Mouse (Mus musculus) left cerebral cortex, postnatal 14 days (tissue): Measurements from ENCODE around the gene Rab9b. TPM values are rescaled to one million over a fixed set of nuclear protein-coding genes. Genes with fewer than 3 reads are reported as not detected.

ENCODE experiments used
- DNase-seq, 2 experiments: peaks; one replicate each; pipeline ENCODE4 v3.0.0; 2021 to 2022; ENCODE audit warnings: low spot score in 2 of 2, mixed read lengths in 1 of 2
- intact Hi-C: fragments of 180-260 bp; cut with DNase I; formaldehyde crosslinking; loops from one replicate; pipeline ENCODE4 v1.15.1; 2025
- long read RNA-seq, 2 experiments: library from polyadenylated mRNA; stranded (forward); transcript quantifications; one replicate each; pipeline ENCODE4 v2.0.0; 2021
- total RNA-seq, 2 experiments: library from RNA; stranded (reverse); gene quantifications; 2 replicates each; pipeline ENCODE4 v1.2.3; 2021

The Rab9b gene
- total RNA-seq = 10 to 100 TPM; 14.9 to 19.7 TPM
- long read RNA-seq, experiment 1, transcript Rab9b-201 (3 exons, 3,980 nt) = major isoform, 34 of 37 reads
- long read RNA-seq, experiment 1, partial matches to known transcripts = 0 of 37 reads
- long read RNA-seq, experiment 1, other reads (novel, unspliced or antisense) = 3 of 37 reads
- long read RNA-seq, experiment 2, transcript Rab9b-201 (3 exons, 3,980 nt) = major isoform, 25 of 29 reads
- long read RNA-seq, experiment 2, partial matches to known transcripts = 3 of 29 reads
- long read RNA-seq, experiment 2, other reads (novel, unspliced or antisense) = 1 of 29 reads

DNA sequence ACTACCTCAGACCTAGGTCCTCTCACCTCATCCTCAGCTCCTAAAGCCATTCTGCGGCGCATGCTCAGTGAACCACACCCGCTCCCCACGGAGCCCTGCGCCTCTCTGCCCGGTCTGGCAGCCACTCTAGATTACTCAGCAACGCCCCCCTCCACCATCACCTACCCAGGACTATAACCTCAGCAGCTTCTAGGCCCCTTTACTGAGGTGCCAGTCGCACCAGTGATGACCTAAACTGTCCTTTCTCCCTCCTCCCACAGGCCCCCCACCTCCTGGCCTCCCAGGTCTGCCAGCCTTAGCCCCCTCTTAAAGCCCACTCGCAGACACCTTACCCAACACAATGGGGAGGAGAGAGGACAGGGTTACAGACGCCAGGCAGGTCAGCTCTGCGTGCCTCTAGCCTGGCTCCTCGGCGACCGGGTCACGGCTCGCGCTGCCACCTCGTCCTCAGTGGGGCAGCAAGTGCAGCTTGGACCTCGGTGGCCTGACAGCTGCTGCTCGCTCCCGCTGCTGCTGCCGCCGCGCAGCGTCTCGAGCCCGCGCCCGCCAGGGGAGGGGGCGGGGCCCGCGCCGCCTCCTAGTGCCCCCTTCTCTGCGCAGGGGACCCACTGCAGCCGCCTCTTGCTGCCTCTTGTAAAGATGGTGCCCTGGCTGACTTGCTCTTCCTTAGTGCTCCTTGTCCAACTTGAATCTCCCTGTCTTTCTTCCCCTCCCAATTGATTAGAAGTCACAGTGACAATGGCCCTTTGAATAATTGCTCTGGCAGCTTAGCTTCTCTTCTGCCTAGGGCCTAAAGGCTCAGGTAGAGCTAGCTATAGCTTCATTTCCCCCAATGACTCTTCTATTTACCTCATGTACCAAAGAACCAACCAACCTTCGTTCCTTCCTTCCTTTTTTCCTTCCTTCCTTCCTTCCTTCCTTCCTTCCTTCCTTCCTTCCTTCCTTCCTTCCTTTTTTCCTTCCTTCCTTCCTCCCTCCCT is at the start of gene Rab9b:
Rab9b (minus strand) TSS at position 695 of the 980 bp plus-strand sequence.
- intact Hi-C loops = no loop called here
- peak; percentile 36 to 50 for DNase-seq

GRCm38 (mm10) chrX:136904369-136904768 is 35.8 kb upstream of the Rab9b start:
- no peak for DNase-seq
- intact Hi-C loops = no loop called here

DNA sequence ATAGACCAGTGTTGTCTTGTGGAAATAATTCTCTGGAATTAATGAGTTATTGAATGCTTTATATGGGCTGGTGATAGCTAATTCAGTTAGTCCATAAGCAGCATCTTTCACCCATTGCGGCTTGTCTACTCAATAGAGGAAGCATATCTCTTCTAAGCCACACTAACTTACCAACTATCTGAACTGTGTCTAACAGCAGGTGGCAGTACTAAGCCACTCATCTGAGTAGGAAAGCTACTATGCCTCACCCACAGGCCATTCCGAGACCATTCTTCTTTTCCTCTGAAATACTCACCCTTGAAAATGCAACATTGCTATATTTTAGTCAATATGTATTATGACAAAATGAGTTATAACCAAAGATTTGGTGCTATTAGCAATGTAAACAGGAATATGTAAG is 27.2 kb upstream of the Rab9b start:
- peak; percentile 19 to 42 for DNase-seq
- intact Hi-C loops = loop anchor here (5.0 kb wide), 1 partner anchor 122 kb away; no protein-coding TSS in a partner anchor

DNA sequence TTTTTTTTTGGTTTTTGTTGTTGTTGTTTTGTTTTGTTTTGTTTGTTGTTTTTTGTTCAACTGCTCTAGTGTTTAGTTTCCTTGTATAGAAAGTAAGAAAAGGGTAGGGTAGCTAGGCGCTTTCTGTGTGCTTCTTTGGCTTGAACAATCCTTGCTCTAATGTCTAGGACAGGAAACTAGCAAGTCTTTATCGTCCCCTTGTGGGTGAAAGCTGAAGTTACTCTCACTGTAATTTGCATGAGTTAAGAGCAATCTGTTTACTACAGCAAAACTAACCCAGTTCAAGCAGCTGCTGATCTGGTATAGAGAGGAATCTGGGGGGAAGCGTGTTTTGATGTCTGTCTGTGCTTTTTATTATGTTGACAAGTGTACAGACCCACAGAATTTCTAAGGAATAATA is 18.3 kb downstream of the Rab9b start:
- intact Hi-C loops = no loop called here
- DNase-seq = no peak

GRCm38 (mm10) chrX:136828610-136829009 is 39.9 kb downstream of the Rab9b start:
- no peak for DNase-seq
- intact Hi-C loops = no loop called here

- intact Hi-C loops = no loop called here
These were observed 43.5 kb downstream of the Rab9b start for GRCm38 (mm10) chrX:136825016-136825415.

GRCm38 (mm10) chrX:136822371-136822770 is 46.2 kb downstream of the Rab9b start, which contains the start of gene Plp1:
TSS of gene Plp1 (plus strand) at chrX:136822671.
- intact Hi-C loops = loop anchor here (5.0 kb wide), 1 partner anchor 60 kb away; no protein-coding TSS in a partner anchor
- no peak for DNase-seq

More at GRCm38 (mm10) chrX:136825016-136825415, 43.5 kb downstream of the Rab9b start:
- peak; percentile 16 to 26 for DNase-seq

GRCm38 (mm10) chrX:136820250-136820649 is 48.3 kb downstream of the Rab9b start:
- peak; percentile 84 to 86 for DNase-seq
- intact Hi-C loops = loop anchor here (5.0 kb wide), 1 partner anchor 58 kb away; no protein-coding TSS in a partner anchor

GRCm38 (mm10) chrX:136819752-136820151 is 48.8 kb downstream of the Rab9b start:
- intact Hi-C loops = loop anchor here (5.0 to 10.0 kb wide), 2 partner anchors 57 to 195 kb away; no protein-coding TSS in a partner anchor
- DNase-seq = no peak

Other genes with a start within 250 kb of the Rab9b start
- gene Tceal1, start 160.8 kb downstream of the Rab9b start, total RNA-seq = 10 to 100 TPM; 11.5 to 12.6 TPM
- gene Morf4l2, start 125.1 kb downstream of the Rab9b start, total RNA-seq = 100 to 1,000 TPM; 363 to 377 TPM
- under 1 TPM in 1 of 2 experiments, not detected in 1; 0.27 TPM for gene Glra4, start 88.6 kb downstream of the Rab9b start, total RNA-seq
- gene Plp1, start 46.1 kb downstream of the Rab9b start, total RNA-seq = 100 to 1,000 TPM; 421 to 726 TPM
- not detected for gene H2bfm, start 58.6 kb upstream of the Rab9b start, total RNA-seq
- gene Tmsb15b2, start 106.7 kb upstream of the Rab9b start, total RNA-seq = 10 to 100 TPM; 13.0 to 33.9 TPM
- 1 to 10 TPM; 3.6 to 4.3 TPM for gene Tmsb15l, start 108.1 kb upstream of the Rab9b start, total RNA-seq
- 10 to 100 TPM in 1 of 2 experiments, 1 to 10 TPM in 1; 5.9 to 14.8 TPM for gene Tmsb15b1, start 108.1 kb upstream of the Rab9b start, total RNA-seq
- 100 to 1,000 TPM; 268 to 273 TPM for gene Zcchc18, start 124.4 kb upstream of the Rab9b start, total RNA-seq
- gene Slc25a53, start 169.5 kb upstream of the Rab9b start, total RNA-seq = 10 to 100 TPM; 20.2 to 26.0 TPM
- gene Fam199x, start 180.8 kb upstream of the Rab9b start, total RNA-seq = 1 to 10 TPM; 8.1 to 9.3 TPM